Mouse (Mus musculus) lung, postnatal 0 days (tissue): ENCODE measurements around the gene Olfr1392. TPM values are rescaled to one million over a fixed set of nuclear protein-coding genes. Genes with fewer than 3 reads are reported as not detected.
A peak's percentile ranks its signal among the peaks of the same experiment; 100 is the strongest.

Experiments used
- ATAC-seq: fragments of 200-750 bp; cut with Nextera tagmentation; 2 replicates; pipeline ENCODE4 v1.8.0; 2017; ENCODE audit warnings: moderate library complexity
- DNase-seq: peaks from one replicate; pipeline ENCODE4 v3.0.0-alpha.2; 2016; ENCODE audit warnings: low spot score
- H3K27ac ChIP-seq: fragments of 300-500 bp; sonication (generic); 2 replicates; pipeline ENCODE4 v1.5.1; 2014; ENCODE audit warnings: antibody characterized with exemption, mild to moderate bottlenecking, low read length, mixed read lengths
- H3K27me3 ChIP-seq: fragments of 300-500 bp; sonication (generic); replicated peaks from 2 replicates; pipeline ENCODE4 v1.6.1; 2014; ENCODE audit warnings: low read length, mixed read lengths; ENCODE audit not compliant: insufficient read depth
- H3K36me3 ChIP-seq: fragments of 300-500 bp; sonication (generic); 2 replicates; pipeline ENCODE4 v1.6.1; 2014; ENCODE audit warnings: low read length, mixed read lengths; ENCODE audit not compliant: insufficient read depth
- H3K4me1 ChIP-seq: fragments of 300-500 bp; sonication (generic); 2 replicates; pipeline ENCODE4 v1.6.1; 2014; ENCODE audit warnings: antibody characterized with exemption, low read depth, low read length, mixed read lengths; ENCODE audit not compliant: insufficient read depth
- H3K4me2 ChIP-seq: fragments of 300-500 bp; sonication (generic); replicated peaks from 2 replicates; pipeline ENCODE4 v1.6.1; 2014; ENCODE audit warnings: low read depth, mild to moderate bottlenecking, low read length, moderate library complexity, mixed read lengths
- H3K4me3 ChIP-seq: fragments of 300-500 bp; sonication (generic); 2 replicates; pipeline ENCODE4 v1.5.1; 2014; ENCODE audit warnings: low read depth, low read length
- H3K9ac ChIP-seq: fragments of 300-500 bp; sonication (generic); replicated peaks from 2 replicates; pipeline ENCODE4 v1.6.1; 2014; ENCODE audit warnings: low read depth, mild to moderate bottlenecking
- H3K9me3 ChIP-seq: fragments of 300-500 bp; sonication (generic); 2 replicates; pipeline ENCODE4 v1.6.1; 2016; ENCODE audit warnings: low read length, mixed read lengths
- CTCF ChIP-seq: IDR thresholded peaks from 2 replicates; pipeline ENCODE4 v1.5.1; 2016; ENCODE audit warnings: antibody characterized with exemption, mild to moderate bottlenecking
- EP300 ChIP-seq: IDR thresholded peaks from 2 replicates; pipeline ENCODE4 v1.6.1; 2016; ENCODE audit warnings: antibody characterized with exemption, mild to moderate bottlenecking, control low read depth
- WGBS: fragments of 180-500 bp; shearing (Covaris S2); extraction: QIAGEN DNeasy Blood & Tissue Kit; methylation state at CpG from one replicate; pipeline ENCODE4 v1.1.7; 2014; 5-methylcytosine and 5-hydroxymethylcytosine counted together
- polyA plus RNA-seq: library from polyadenylated mRNA; unstranded; fragments of >200 nt; fragmentation: Nextera tagmentation; extraction: Ambion mirVana; gene quantifications from 2 replicates; pipeline ENCODE4 v1.2.1, GENCODE M21; 2015

The Olfr1392 gene
- polyA plus RNA-seq, 1 experiment from 2014 or later: not detected

DNA sequence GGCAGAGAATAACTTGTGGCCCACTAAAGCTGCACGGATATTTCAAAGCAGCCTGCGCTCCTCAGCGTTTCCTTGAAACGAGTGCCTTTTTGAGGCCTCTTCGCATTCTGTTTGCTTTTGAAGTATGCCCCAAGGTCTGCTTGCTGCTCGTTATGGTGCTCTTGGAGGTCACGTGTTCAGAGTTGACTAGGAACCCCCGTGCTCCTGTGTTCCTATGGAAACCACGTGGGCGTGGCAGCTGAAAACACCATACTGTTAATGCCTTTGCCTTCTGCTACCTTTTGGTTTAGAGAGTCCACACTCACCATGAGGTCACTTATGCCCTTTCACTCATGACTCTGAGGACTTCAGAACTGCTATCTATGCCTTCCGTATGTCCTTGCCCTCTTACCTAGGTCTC is 20.5 kb upstream of the Olfr1392 start:
- H3K4me1 ChIP-seq: no peaks in the 10 kb centered on the region; the same call in 1 of the 2 replicates
- H3K36me3 ChIP-seq: peaks cover 13% of the 10 kb centered on the region
- DNase-seq: peak; percentile 75
- H3K4me3 ChIP-seq: no peak overlapping the region
- no peaks in the 10 kb centered on the region for H3K27me3 ChIP-seq
- no peak overlapping the region for H3K27ac ChIP-seq
- WGBS: 55% methylated on average over 11 of the region's 11 CpGs
- no peak for TF ChIP-seq EP300
- no peak for TF ChIP-seq CTCF
- peak; percentile 76 for ATAC-seq
- H3K9ac ChIP-seq: no peak overlapping the region
- no peaks in the 10 kb centered on the region for H3K9me3 ChIP-seq
- no peak overlapping the region for H3K4me2 ChIP-seq

DNA sequence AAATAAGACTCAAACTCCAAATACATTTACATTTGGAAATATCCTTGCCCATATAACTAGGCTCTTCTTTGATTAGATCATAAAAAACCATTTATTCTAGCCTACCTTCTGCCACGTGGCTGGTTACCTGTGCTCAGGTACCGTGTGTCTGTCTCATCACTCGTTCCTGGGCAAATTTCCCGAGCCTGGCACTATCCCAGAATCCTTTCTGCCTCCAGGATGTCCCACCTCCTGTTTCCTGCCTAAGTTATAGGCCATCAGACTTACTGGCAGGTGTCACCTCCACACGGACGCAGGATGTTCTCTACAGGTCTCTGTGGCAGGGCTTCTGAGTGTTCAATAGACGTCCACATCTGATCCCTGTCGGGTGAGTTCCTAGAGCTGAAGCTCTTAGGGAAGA is 20.0 kb upstream of the Olfr1392 start:
- 81% methylated on average over 8 of the region's 8 CpGs for WGBS
- TF ChIP-seq EP300: no peak
- TF ChIP-seq CTCF: no peak
- no peak for ATAC-seq

DNA sequence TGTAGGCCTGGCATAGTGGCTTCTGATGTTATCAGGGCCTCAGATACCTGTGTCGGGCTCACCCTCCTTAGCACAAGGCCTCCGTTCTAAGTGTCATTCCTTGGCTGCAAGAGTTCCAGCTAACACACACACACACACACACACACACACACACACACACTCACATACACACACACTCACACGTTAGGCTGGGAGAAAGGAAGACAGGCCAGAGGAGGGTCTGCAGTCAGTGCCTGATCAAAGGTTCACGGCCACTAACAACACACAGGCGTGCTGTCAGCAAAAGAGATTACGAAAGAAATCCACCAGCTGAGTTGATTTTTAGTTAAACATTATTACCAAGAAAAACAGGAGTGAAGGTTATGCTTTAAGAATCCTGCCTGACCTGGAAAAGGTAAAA is 18.4 kb upstream of the Olfr1392 start:
- ATAC-seq: no peak
- Histone ChIP-seq H3K4me2 (no peak overlapping the region), H3K9ac (no peak overlapping the region), H3K4me1 (no peaks in the 10 kb centered on the region; the same call in 1 of the 2 replicates), H3K27me3 (no peaks in the 10 kb centered on the region), H3K4me3 (no peak overlapping the region), H3K9me3 (no peaks in the 10 kb centered on the region), H3K27ac (no peak overlapping the region), H3K36me3 (peaks cover 7% of the 10 kb centered on the region; the same call in 1 of the 2 replicates)
- TF ChIP-seq CTCF: no peak
- TF ChIP-seq EP300: no peak
- peak; percentile 57 for DNase-seq
- WGBS: 25% methylated on average over 6 of the region's 6 CpGs

More for the DNA sequence above, 20.0 kb upstream of the Olfr1392 start:
- peaks cover 13% of the 10 kb centered on the region for H3K36me3 ChIP-seq
- H3K4me3 ChIP-seq: no peak overlapping the region
- H3K9me3 ChIP-seq: no peaks in the 10 kb centered on the region
- no peak overlapping the region for H3K4me2 ChIP-seq
- no peaks in the 10 kb centered on the region for H3K27me3 ChIP-seq
- no peak overlapping the region for H3K27ac ChIP-seq
- H3K4me1 ChIP-seq: no peaks in the 10 kb centered on the region; the same call in 1 of the 2 replicates
- no peak for DNase-seq
- H3K9ac ChIP-seq: no peak overlapping the region

DNA sequence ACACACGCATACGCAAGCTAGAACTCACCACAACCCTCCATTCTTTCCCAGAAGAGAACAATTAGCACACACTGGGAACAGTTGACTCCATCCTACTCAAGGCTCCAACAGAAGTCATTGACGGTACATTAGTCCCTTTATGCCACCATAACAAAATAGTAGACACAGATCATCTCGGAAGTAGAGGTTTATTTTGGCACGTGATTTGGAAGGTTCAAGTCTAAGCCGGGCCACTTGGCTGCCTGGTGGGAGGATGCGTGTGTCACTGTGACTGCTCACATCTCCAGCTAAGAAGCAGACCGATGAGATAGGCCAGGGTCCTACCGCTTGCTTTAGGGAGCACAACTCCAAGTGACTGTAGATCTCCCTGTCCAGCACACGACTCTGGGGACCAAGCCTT is 17.8 kb upstream of the Olfr1392 start:
- H3K4me3 ChIP-seq: no peak overlapping the region
- no peaks in the 10 kb centered on the region; the same call in 1 of the 2 replicates for H3K4me1 ChIP-seq
- 0 out of 2 replicates have a peak, but pooled peaks cover under 1% of the 10 kb centered on the region for H3K36me3 ChIP-seq
- 70% methylated on average over 10 of the region's 10 CpGs for WGBS
- no peak for TF ChIP-seq CTCF
- TF ChIP-seq EP300: no peak
- DNase-seq: no peak
- no peak for ATAC-seq
- no peak overlapping the region for H3K9ac ChIP-seq
- H3K4me2 ChIP-seq: no peak overlapping the region
- H3K27me3 ChIP-seq: no peaks in the 10 kb centered on the region
- no peaks in the 10 kb centered on the region for H3K9me3 ChIP-seq
- 0 out of 2 replicates have a peak overlapping the region, but pooled peaks have one; percentile 38 for H3K27ac ChIP-seq

DNA sequence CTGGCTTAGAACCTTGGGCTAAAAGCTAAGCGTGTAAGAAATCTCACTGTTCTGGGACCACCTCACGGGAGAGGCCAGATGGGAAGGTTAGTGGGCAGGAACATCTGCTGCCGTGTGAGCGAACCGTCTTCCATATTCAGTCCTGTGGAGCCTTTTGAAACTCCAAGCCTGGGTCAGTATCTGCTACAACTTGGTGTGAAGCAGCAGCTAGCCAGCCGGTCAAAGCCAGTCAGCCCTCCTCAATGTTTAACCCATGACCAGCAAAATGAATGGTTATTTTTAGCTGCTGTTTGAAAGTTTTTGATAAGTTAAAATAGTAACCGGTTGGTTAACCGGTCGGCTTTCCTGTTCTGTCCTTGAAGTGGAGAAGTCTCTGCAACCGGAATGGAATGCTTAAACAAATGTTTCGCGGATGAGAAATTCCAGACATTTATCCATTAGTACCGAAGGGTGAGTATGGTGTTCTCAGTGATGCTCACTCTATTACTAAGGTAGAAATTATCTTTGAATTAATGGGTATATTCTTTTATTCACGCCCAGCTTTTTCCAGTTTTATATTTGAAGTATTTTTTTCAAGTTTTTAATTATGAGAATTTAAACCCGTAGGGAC is 17.0 kb upstream of the Olfr1392 start:
- no peak overlapping the region for H3K27ac ChIP-seq
- DNase-seq (peak; percentile 22), ATAC-seq (no peak)
- no peak overlapping the region for H3K9ac ChIP-seq
- H3K4me3 ChIP-seq: no peak overlapping the region
- H3K27me3 ChIP-seq: no peaks in the 10 kb centered on the region
- H3K36me3 ChIP-seq: no peaks in the 10 kb centered on the region
- TF ChIP-seq EP300 (no peak), CTCF (no peak)
- H3K4me1 ChIP-seq: no peaks in the 10 kb centered on the region; the same call in 1 of the 2 replicates
- H3K4me2 ChIP-seq: no peak overlapping the region
- H3K9me3 ChIP-seq: no peaks in the 10 kb centered on the region
- WGBS: 50% methylated on average over 15 of the region's 15 CpGs

DNA sequence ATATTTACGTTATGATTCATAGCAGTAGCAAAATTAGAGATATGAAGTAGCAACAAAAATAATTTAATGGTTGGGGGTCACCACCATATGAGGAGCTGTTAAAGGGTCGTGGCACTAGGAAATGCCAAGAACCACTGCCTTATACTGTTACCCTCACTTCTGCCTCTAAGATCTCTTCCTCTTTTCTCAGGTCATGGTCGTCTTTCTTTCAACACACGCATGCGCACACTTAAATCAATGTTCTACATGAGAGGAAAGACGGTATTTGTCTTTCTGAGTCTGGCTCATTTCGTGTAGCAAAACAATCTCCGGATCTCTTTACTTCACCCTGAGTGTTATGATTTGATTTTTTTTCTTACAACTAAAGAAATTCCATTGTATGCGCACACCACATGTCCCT is 15.3 kb upstream of the Olfr1392 start:
- H3K4me1 ChIP-seq: no peaks in the 10 kb centered on the region; the same call in 1 of the 2 replicates
- no peak overlapping the region for H3K4me3 ChIP-seq
- H3K27ac ChIP-seq: no peak overlapping the region
- 92% methylated on average over 9 of the region's 9 CpGs for WGBS
- H3K4me2 ChIP-seq: no peak overlapping the region
- no peak overlapping the region for H3K9ac ChIP-seq
- DNase-seq: no peak
- H3K36me3 ChIP-seq: no peaks in the 10 kb centered on the region
- TF ChIP-seq CTCF (no peak), EP300 (no peak)
- H3K27me3 ChIP-seq: no peaks in the 10 kb centered on the region
- no peaks in the 10 kb centered on the region for H3K9me3 ChIP-seq
- ATAC-seq: no peak
